Mouse (Mus musculus) olfactory bulb, adult 2 months (tissue): ENCODE data around the gene P4ha2.

Experiments
- CTCF ChIP-seq: fragments of 200-500 bp; IDR thresholded peaks from 2 replicates; pipeline ENCODE4 v1.5.1; 2012; ENCODE audit warnings: low read depth, mild to moderate bottlenecking, low read length, moderate library complexity; ENCODE audit not compliant: insufficient read depth
- POLR2A ChIP-seq: fragments of 200-500 bp; IDR thresholded peaks from 2 replicates; pipeline ENCODE4 v1.6.1; 2012; ENCODE audit warnings: mild to moderate bottlenecking, low read depth, low read length, moderate library complexity; ENCODE audit not compliant: insufficient read depth

DNA sequence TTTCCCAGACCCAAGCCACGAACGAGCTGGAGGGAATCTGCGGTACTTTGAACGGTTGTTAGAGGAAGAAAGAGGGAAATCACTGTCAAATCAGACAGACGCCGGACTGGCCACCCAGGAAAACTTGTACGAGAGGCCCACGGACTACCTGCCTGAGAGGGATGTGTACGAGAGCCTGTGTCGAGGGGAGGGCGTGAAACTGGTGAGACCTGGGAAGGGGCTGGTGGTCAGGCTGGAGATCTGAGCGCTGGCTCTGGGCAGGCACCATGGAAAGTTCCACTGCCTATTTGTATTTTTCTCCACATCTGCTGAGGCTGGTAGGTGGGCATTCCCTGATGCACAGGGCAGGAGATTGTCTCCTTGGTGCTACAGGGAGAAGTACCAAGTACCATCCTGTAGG, 19.2 kb downstream of the P4ha2 start:
- no peak for TF ChIP-seq CTCF
- TF ChIP-seq POLR2A, result no peak
